Mouse (Mus musculus) G1E (cell line): ENCODE measurements around the gene Kcnt1.

Experiments used
- CTCF ChIP-seq: IDR thresholded peaks from 2 replicates; pipeline ENCODE4 v1.5.1; 2012; ENCODE audit warnings: low read depth, low read length, inconsistent platforms, mixed read lengths
- GATA1 ChIP-seq: IDR thresholded peaks from 2 replicates; pipeline ENCODE4 v1.6.1; 2012; ENCODE audit warnings: borderline replicate concordance, low read length, inconsistent platforms, mixed read lengths
- GATA2 ChIP-seq: IDR thresholded peaks from 2 replicates; pipeline ENCODE4 v1.6.1; 2012; ENCODE audit warnings: low read depth, low read length, inconsistent platforms, borderline replicate concordance
- POLR2AphosphoS5 ChIP-seq: IDR thresholded peaks from 2 replicates; pipeline ENCODE4 v1.6.1; 2012; ENCODE audit warnings: low read depth, low read length, inconsistent platforms; ENCODE audit not compliant: insufficient replicate concordance
- TAL1 ChIP-seq: conservative IDR thresholded peaks from 2 replicates; pipeline ENCODE4 v1.6.1; 2012; ENCODE audit warnings: low read depth, low read length, inconsistent platforms, mixed read lengths

DNA sequence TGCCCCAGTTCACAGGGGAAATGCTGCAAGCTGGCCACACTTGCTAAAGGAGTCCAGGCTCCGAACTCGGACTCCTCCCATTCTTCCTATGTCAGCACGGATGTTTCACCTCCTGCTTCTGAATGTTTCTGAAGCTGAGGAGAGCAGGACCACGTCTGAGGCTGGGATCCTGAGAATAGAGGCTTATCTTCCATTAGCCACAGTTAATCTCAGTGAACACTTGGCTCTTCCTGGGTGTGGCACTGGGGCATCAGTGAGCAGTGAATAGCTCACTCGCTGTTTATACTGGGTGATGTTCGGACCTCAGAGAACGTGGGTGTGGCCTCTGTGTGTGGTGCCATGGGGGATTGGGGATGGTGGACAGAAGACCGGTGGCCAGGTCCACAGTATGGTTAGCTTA lies 23.7 kb downstream of the Kcnt1 start:
- TF ChIP-seq CTCF (no peak), TAL1 (no peak), POLR2AphosphoS5 (no peak), GATA1 (no peak), GATA2 (no peak)
